Mouse (Mus musculus): ENCODE results near the gene Decr2. TPM values are rescaled to one million over a fixed set of nuclear protein-coding genes. Genes with fewer than 3 reads are reported as not detected.

The Decr2 gene
- total and polyA plus RNA-seq, 3 experiments = 12.6 to 21.0 (median 16.8) TPM

- Histone ChIP-seq H3K79me2 (replicated peaks; ENCODE audit: control insufficient read depth, extremely low read depth, insufficient read depth, poor library complexity, severe bottlenecking) (no peaks in the 10 kb centered on the region), H3K9me3 (replicated peaks; ENCODE audit: low read length) (no peaks in the 10 kb centered on the region), H3K27me3 (replicated peaks) (peaks cover 53% of the 10 kb centered on the region), H3K27ac (ENCODE audit: insufficient read depth, low read depth) (no peak overlapping the region), H3K9ac (ENCODE audit: insufficient read depth, low read depth) (no peak overlapping the region), H3K4me1 (ENCODE audit: control insufficient read depth in 1 of 2, insufficient read depth in 2 of 2) (peaks cover 2 to 23% of the 10 kb centered on the region in 2 experiments; a peak in 2 of 4 replicates), H3K36me3 (replicated peaks in 1 of 2; ENCODE audit: control insufficient read depth in 1 of 2, insufficient read depth in 1 of 2, low read length in 1 of 2) (no peaks in the 10 kb centered on the region), H3K4me2 (ENCODE audit: insufficient read depth, low read depth, poor library complexity, severe bottlenecking) (no peak overlapping the region), H3K4me3 (replicated peaks in 1 of 3; ENCODE audit: low read depth in 2 of 3, low read length in 2 of 3, poor library complexity in 1 of 3) (no peak overlapping the region)
- in situ Hi-C loops (cut with MboI; ENCODE audit: low pct_ligation_motif_present, low pct_unique_long_range_greater_than_20kb, low sequenced_read_pairs) (no loop called here), dilution Hi-C loops (cut with MboI; ENCODE audit: extremely low pct_ligation_motif_present, extremely low pct_unique_long_range_greater_than_20kb, low sequenced_read_pairs) (no loop called here)
- DNase-seq (ENCODE audit: extremely low read depth) = no peak
- TF ChIP-seq ZMIZ1 (IDR thresholded peaks at IDR 0.05; ENCODE audit: low read depth, low read length) (no peak), PAX5 (IDR thresholded peaks at IDR 0.05; ENCODE audit: low read length) (no peak), POLR2A (IDR thresholded peaks at IDR 0.05; ENCODE audit: low read depth, low read length) (no peak), NELFE (IDR thresholded peaks at IDR 0.05; ENCODE audit: low read depth, low read length) (no peak), JUND (conservative IDR thresholded peaks at IDR 0.05; ENCODE audit: low read depth, low read length) (no peak)
Observed at GRCm38 (mm10) chr17:26111024-26111423, 20.9 kb upstream of the Decr2 start.

GRCm38 (mm10) chr17:26110156-26110555, 20.0 kb upstream of the Decr2 start:
- Histone ChIP-seq H3K4me2 (ENCODE audit: insufficient read depth, low read depth, poor library complexity, severe bottlenecking) (no peak overlapping the region), H3K9ac (ENCODE audit: insufficient read depth, low read depth) (no peak overlapping the region), H3K27me3 (replicated peaks) (peaks cover 51% of the 10 kb centered on the region), H3K27ac (ENCODE audit: insufficient read depth, low read depth) (no peak overlapping the region), H3K9me3 (replicated peaks; ENCODE audit: low read length) (no peaks in the 10 kb centered on the region), H3K36me3 (replicated peaks in 1 of 2; ENCODE audit: control insufficient read depth in 1 of 2, insufficient read depth in 1 of 2, low read length in 1 of 2) (no peaks in the 10 kb centered on the region), H3K4me3 (replicated peaks in 1 of 3; ENCODE audit: low read depth in 2 of 3, low read length in 2 of 3, poor library complexity in 1 of 3) (no peak overlapping the region), H3K79me2 (replicated peaks; ENCODE audit: control insufficient read depth, extremely low read depth, insufficient read depth, poor library complexity, severe bottlenecking) (no peaks in the 10 kb centered on the region), H3K4me1 (ENCODE audit: control insufficient read depth in 1 of 2, insufficient read depth in 2 of 2) (peaks cover 2 to 23% of the 10 kb centered on the region in 2 experiments; a peak in 2 of 4 replicates)
- in situ Hi-C loops (cut with MboI; ENCODE audit: low pct_ligation_motif_present, low pct_unique_long_range_greater_than_20kb, low sequenced_read_pairs) (no loop called here), dilution Hi-C loops (cut with MboI; ENCODE audit: extremely low pct_ligation_motif_present, extremely low pct_unique_long_range_greater_than_20kb, low sequenced_read_pairs) (no loop called here)
- TF ChIP-seq MAX (IDR thresholded peaks at IDR 0.05; ENCODE audit: low read length) (no peak), SIN3A (IDR thresholded peaks at IDR 0.05; ENCODE audit: low read length) (no peak), IRF4 (IDR thresholded peaks at IDR 0.05; ENCODE audit: low read depth, low read length) (no peak), MAFK (IDR thresholded peaks at IDR 0.05; ENCODE audit: insufficient replicate concordance, low read length) (no peak), ZC3H11A (IDR thresholded peaks at IDR 0.05; ENCODE audit: low read depth, low read length) (no peak), USF1 (IDR thresholded peaks at IDR 0.05; ENCODE audit: low read depth, low read length) (no peak), HCFC1 (IDR thresholded peaks at IDR 0.05; ENCODE audit: low read depth, low read length) (no peak), TCF12 (IDR thresholded peaks at IDR 0.05; ENCODE audit: low read depth, low read length) (no peak), ZKSCAN1 (IDR thresholded peaks at IDR 0.05; ENCODE audit: borderline replicate concordance, low read depth, low read length) (no peak), POLR2AphosphoS2 (IDR thresholded peaks at IDR 0.05; ENCODE audit: low read depth, low read length) (no peak), KAT2A (IDR thresholded peaks at IDR 0.05; ENCODE audit: insufficient replicate concordance, low read length) (no peak), MEF2A (IDR thresholded peaks at IDR 0.05; ENCODE audit: borderline replicate concordance, low read depth, low read length) (no peak), TBP (conservative IDR thresholded peaks at IDR 0.05; ENCODE audit: low read depth, low read length) (no peak), SMC3 (IDR thresholded peaks at IDR 0.05; ENCODE audit: low read depth, low read length) (no peak), MYC (IDR thresholded peaks at IDR 0.05; ENCODE audit: low read depth, low read length) (no peak)
- DNase-seq (ENCODE audit: extremely low read depth) = no peak

Measured in CH12.LX (cell line).